Mouse (Mus musculus) intestine, embryonic 14.5 days (tissue): ENCODE data around the gene Gpr1. TPM values are rescaled to one million over a fixed set of nuclear protein-coding genes. Genes with fewer than 3 reads are reported as not detected.
"Not testable (repeated sequence)": the region's sequence is repeated elsewhere in the genome, so short reads cannot be mapped to it uniquely, and the experiment has no call there.

ENCODE experiments used
- ATAC-seq: fragments of 200-750 bp; cut with Nextera tagmentation; replicated peaks from 2 replicates; pipeline ENCODE4 v1.8.0; 2017; ENCODE audit warnings: low read depth, moderate number of reproducible peaks, moderate TSS enrichment, moderate library complexity; ENCODE audit not compliant: low FRiP score, low TSS enrichment
- DNase-seq: peaks from one replicate; pipeline ENCODE4 v3.0.0-alpha.2; 2018; ENCODE audit warnings: low spot score
- H3K27ac ChIP-seq: fragments of 300-500 bp; sonication (generic); 2 replicates; pipeline ENCODE4 v1.5.1; 2014; ENCODE audit warnings: low read depth, mild to moderate bottlenecking, control low read depth
- H3K27me3 ChIP-seq: fragments of 300-500 bp; sonication (generic); replicated peaks from 2 replicates; pipeline ENCODE4 v1.6.1; 2014; ENCODE audit warnings: low read length, control low read depth; ENCODE audit not compliant: control insufficient read depth, insufficient read depth
- H3K36me3 ChIP-seq: fragments of 300-500 bp; sonication (generic); 2 replicates; pipeline ENCODE4 v1.6.1; 2014; ENCODE audit warnings: low read length, control low read depth; ENCODE audit not compliant: control insufficient read depth, insufficient read depth
- H3K4me1 ChIP-seq: fragments of 300-500 bp; sonication (generic); replicated peaks from 2 replicates; pipeline ENCODE4 v1.6.1; 2014; ENCODE audit warnings: low read length, control low read depth, mixed read lengths; ENCODE audit not compliant: control insufficient read depth, insufficient read depth
- H3K4me2 ChIP-seq: fragments of 300-500 bp; sonication (generic); 2 replicates; pipeline ENCODE4 v1.6.1; 2014; ENCODE audit warnings: low read length
- H3K4me3 ChIP-seq: fragments of 300-500 bp; sonication (generic); 2 replicates; pipeline ENCODE4 v1.5.1; 2014; ENCODE audit warnings: low read depth, low read length, control low read depth, mixed read lengths
- H3K9ac ChIP-seq: fragments of 300-500 bp; sonication (generic); 2 replicates; pipeline ENCODE4 v1.6.1; 2014; ENCODE audit warnings: mild to moderate bottlenecking, low read length
- H3K9me3 ChIP-seq: fragments of 300-500 bp; sonication (generic); 2 replicates; pipeline ENCODE4 v1.6.1; 2016; ENCODE audit warnings: low read length, control low read depth; ENCODE audit not compliant: control insufficient read depth
- WGBS: fragments of 180-500 bp; shearing (Covaris S2); extraction: QIAGEN DNeasy Blood & Tissue Kit; methylation state at CpG from one replicate; pipeline ENCODE4 v1.1.7; 2014; 5-methylcytosine and 5-hydroxymethylcytosine counted together
- polyA plus RNA-seq: library from polyadenylated mRNA; unstranded; fragments of >200 nt; fragmentation: Nextera tagmentation; extraction: Ambion mirVana; gene quantifications from 2 replicates; pipeline ENCODE4 v1.2.1, GENCODE M21; 2014

The Gpr1 gene
- polyA plus RNA-seq, 1 experiment from 2014 or later: not detected

DNA sequence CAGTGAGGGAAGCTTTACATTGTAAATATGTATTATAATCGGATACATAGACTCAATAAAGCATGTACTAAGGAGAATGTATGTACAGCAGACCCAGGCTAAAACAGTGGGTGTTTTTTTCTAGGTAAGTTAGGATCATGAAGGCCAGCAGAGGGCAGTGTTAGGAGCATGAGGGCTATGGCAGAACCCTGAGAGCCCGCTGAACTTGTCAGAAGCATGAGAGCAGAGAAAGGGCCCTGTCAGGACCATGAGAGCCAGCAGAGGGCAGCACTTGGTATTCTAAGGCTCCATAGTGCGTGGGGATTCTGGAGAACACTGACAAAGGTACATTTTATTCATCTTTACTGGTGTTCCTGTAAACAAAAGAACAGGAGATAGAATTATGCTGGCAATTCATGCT is 33.3 kb downstream of the Gpr1 start:
- H3K9me3 ChIP-seq: no peaks in the 10 kb centered on the region
- ATAC-seq (peak; percentile 78), DNase-seq (peak; percentile 95)
- H3K4me1 ChIP-seq: peaks cover 11% of the 10 kb centered on the region
- no peak overlapping the region for H3K27ac ChIP-seq
- no peak overlapping the region for H3K4me2 ChIP-seq
- H3K4me3 ChIP-seq: no peak overlapping the region
- H3K9ac ChIP-seq: no peak overlapping the region
- peaks cover 29% of the 10 kb centered on the region for H3K36me3 ChIP-seq
- no peaks in the 10 kb centered on the region for H3K27me3 ChIP-seq
- WGBS: 4% methylated on average over 3 of the region's 3 CpGs

DNA sequence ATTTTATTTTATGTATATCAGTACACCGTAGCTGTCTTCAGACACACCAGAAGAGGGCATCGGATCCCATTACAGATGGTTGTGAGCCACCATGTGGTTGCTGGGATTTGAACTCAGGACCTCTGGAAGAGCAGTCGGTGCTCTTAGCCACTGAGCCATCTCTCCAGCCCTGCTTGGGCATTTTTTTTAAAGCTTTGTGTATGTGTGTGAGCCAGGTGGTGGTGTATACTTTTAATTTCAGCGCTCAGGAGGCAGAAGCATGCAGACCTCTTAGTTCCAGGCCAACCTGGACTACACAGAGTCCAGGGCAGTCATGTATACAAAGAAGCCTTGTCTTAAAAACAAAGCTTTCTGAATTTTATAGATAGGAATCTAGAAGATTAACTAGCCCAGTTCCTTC is 33.8 kb downstream of the Gpr1 start:
- not testable (repeated sequence) for H3K4me3 ChIP-seq, H3K9ac ChIP-seq, H3K9me3 ChIP-seq, H3K27me3 ChIP-seq, ATAC-seq, H3K27ac ChIP-seq, H3K4me2 ChIP-seq, DNase-seq
- H3K4me1 ChIP-seq: peaks cover 13% of the 10 kb centered on the region
- H3K36me3 ChIP-seq: peaks cover 29% of the 10 kb centered on the region
- WGBS: 67% methylated on average over 4 of the region's 4 CpGs

DNA sequence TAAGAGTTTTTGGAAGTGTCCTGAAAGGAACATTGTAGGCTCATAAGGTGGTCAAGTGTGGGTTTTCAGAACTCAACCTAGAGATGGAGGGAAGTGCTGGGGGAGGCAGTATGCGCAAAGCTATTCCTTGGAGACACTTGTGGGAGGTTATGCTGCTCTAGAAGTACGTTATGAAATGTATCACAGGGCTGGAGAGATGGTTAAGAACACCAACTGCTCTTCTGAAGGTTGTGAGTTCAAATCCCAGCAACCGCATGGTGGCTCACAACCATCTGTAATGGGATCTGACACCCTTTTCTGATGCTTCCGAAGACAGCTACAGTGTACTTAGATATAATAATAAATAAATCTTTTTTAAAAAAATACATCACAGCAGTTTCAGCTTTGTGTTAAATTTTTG is 34.2 kb downstream of the Gpr1 start:
- Histone ChIP-seq H3K4me3 (no peak overlapping the region), H3K4me2 (no peak overlapping the region), H3K4me1 (peaks cover 18% of the 10 kb centered on the region), H3K9ac (no peak overlapping the region), H3K27ac (no peak overlapping the region), H3K9me3 (no peaks in the 10 kb centered on the region), H3K27me3 (no peaks in the 10 kb centered on the region), H3K36me3 (peaks cover 29% of the 10 kb centered on the region)
- ATAC-seq: no peak
- no peak for DNase-seq
- WGBS: 91% methylated on average over 4 of the region's 4 CpGs

DNA sequence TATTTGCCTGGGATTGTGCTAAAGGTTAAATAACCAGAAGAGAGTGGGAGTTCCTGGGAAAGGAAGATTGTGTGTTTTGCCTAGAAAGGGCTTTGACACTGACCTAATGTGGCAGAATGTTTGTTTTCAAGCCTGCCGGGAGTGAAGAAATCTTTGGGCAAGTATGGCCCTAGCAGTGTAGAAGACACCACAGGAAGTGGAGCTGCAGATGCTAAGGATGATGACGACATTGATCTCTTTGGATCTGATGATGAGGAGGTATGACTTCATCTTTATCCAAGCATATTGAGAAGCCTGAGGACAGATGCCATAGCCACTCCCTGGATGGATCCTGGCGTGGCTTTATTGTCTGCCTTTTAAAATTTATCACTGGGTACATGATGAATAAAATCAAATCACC is 36.0 kb downstream of the Gpr1 start:
- Histone ChIP-seq H3K9me3 (no peaks in the 10 kb centered on the region), H3K9ac (no peak overlapping the region), H3K4me1 (peaks cover 22% of the 10 kb centered on the region), H3K36me3 (peaks cover 29% of the 10 kb centered on the region), H3K4me2 (peak overlapping the region; percentile 71), H3K4me3 (peak overlapping the region; percentile 93), H3K27ac (no peak overlapping the region), H3K27me3 (no peaks in the 10 kb centered on the region)
- DNase-seq (no peak), ATAC-seq (no peak)
- 72% methylated on average over 3 of the region's 3 CpGs for WGBS

DNA sequence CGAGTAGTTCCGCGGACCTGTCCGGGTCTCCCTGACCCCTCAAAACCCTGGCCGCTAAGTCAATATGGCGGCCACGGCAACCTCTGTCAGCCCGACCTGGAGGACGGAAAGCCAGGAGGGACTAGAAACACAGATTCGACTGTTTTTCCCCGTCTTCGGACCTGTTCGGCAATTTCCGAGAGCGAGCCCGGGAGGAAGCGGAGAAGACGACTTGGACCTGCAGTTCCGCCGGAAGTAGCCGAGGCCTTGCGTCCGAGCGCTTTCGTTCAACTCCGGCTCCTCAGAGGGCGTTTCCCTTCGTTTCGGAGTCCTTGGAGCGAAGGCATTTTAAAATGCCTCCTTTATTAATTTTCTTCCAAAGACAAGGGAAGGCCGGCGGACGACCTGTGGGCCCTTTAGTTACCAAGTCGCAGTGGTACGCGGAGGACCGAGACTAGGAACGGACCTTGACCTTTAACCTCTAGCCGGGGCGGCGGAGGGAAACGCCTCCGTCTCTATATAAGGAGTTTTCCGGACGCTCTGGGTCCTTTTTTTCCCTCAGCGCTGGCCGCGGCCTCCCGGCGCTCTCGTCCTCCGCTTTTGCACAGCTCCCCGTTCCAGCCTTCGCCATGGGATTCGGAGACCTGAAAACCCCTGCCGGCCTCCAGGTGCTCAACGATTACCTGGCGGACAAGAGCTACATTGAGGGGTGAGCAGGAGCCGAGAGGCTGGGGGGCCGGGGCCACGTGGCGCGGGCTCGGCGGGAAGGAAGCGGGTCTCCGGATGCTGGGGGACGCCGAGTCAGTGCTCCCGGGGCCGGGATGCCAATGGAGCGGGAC is 37.5 kb downstream of the Gpr1 start, which contains the start of the genes Eef1b2 and Ndufs1:
Gene Eef1b2 (plus strand): TSS at position 222 of the 818 bp plus-strand sequence.
Gene Ndufs1 (minus strand): TSS at position 230 of the 818 bp plus-strand sequence.
- Histone ChIP-seq H3K9ac (peak within 1 kb of the TSS; percentile 92), H3K27me3 (no peaks in the 10 kb centered on the region), H3K36me3 (peaks cover 33% of the 10 kb centered on the region), H3K4me2 (peak within 1 kb of the TSS; percentile 94), H3K4me3 (peak within 1 kb of the TSS; percentile 93), H3K9me3 (no peaks in the 10 kb centered on the region), H3K27ac (peak within 1 kb of the TSS; percentile 86), H3K4me1 (peaks cover 22% of the 10 kb centered on the region)
- under 1% methylated on average over 72 of the region's 72 CpGs for WGBS
- DNase-seq (peak; percentile 97), ATAC-seq (peak; percentile 90)

DNA sequence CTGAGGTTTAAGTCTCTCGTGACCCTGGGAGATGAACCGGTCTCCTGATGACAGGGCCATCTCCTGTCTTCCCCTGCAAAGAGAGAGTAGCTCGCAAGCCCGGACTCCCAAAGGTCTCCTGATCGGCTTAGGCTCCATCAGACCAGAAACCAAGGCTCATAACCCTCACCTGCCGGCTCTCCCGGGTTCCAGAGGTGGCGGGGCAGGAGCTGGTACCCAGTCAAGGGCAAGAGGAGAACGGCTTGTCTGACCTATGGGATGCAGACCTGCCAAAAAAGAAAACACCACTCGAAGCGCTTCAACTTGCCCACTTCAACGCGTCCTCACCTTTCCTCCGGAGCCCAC is 38.1 kb downstream of the Gpr1 start:
- H3K9ac ChIP-seq: peak overlapping the region; percentile 92
- H3K4me3 ChIP-seq: peak overlapping the region; percentile 93
- H3K27ac ChIP-seq: peak overlapping the region; percentile 86
- 0% methylated on average over 14 of the region's 14 CpGs for WGBS
- no peaks in the 10 kb centered on the region for H3K9me3 ChIP-seq
- H3K36me3 ChIP-seq: peaks cover 34% of the 10 kb centered on the region
- ATAC-seq (peak; percentile 29), DNase-seq (no peak)
- H3K4me2 ChIP-seq: peak overlapping the region; percentile 94
- no peaks in the 10 kb centered on the region for H3K27me3 ChIP-seq
- H3K4me1 ChIP-seq: peaks cover 22% of the 10 kb centered on the region

DNA sequence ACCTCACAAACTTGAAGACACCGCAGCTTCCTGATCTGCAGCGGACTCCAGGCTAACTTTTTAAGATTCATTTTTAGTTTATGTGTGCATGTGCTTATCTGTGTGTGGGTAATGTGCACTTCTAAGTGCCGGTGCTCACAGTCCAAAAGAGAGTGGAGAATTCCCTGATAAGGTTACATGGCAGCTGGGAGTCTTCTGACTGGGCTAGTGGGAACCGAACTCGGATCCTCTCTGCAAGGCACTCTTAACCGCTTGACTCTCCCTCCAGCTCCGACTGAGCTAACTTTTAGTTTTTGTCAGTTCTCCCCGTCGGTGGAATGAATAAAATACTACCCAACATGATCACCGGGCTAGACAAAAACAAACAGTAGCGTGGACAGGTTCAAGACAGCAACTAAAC is 38.5 kb downstream of the Gpr1 start:
- Histone ChIP-seq H3K4me2 (peak overlapping the region; percentile 94), H3K9ac (peak overlapping the region; percentile 92), H3K36me3 (peaks cover 37% of the 10 kb centered on the region), H3K4me1 (peaks cover 22% of the 10 kb centered on the region), H3K4me3 (peak overlapping the region; percentile 93), H3K27ac (peak overlapping the region; percentile 86; the same call in 1 of the 2 replicates), H3K9me3 (no peaks in the 10 kb centered on the region), H3K27me3 (no peaks in the 10 kb centered on the region)
- no peak for ATAC-seq
- no peak for DNase-seq
- 7% methylated on average over 11 of the region's 11 CpGs for WGBS

DNA sequence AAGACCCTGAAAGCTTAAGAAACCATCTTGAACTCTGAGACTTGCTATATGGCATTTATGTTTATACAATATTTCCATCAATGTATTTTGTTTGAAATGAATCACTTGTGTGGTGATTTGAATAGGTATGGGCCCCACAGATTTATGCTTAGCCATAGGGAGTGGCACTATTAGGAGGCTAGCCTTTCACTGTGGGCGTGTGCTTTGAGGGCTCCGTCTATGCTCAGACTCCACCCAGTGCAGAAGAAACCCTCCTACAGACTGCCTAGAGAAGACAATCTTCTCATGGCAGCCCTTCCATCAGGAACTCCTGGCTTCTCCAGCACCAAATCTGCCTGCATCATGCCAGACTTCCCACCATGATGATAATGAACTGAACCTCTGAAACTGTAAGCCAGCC is 45.7 kb downstream of the Gpr1 start:
- DNase-seq (no peak), ATAC-seq (no peak)
- Histone ChIP-seq H3K4me3 (no peak overlapping the region), H3K4me1 (no peaks in the 10 kb centered on the region), H3K27ac (no peak overlapping the region), H3K4me2 (no peak overlapping the region), H3K36me3 (peaks cover 76% of the 10 kb centered on the region), H3K9me3 (no peaks in the 10 kb centered on the region), H3K9ac (no peak overlapping the region), H3K27me3 (no peaks in the 10 kb centered on the region)
- WGBS: 86% methylated on average over 2 of the region's 2 CpGs

DNA sequence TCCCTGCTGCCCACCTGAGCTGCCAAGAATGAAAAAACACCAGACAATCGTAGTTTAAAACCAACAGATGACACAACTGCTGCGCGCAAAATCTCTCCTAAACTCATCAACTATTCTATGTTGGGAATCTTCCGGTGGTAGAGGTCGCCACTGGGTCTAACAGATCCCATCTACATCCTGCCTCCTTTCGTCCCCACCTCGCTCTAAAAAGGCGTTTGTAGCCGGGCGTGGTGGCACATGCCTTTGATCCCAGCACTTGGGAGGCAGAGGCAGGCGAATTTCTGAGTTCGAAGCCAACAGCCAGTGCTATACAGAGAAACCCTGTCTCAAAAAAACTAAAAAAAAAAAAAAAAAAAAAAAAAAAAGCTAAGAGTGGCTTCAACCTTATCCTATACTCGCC is 74.1 kb downstream of the Gpr1 start:
- H3K36me3 ChIP-seq: peaks cover 44% of the 10 kb centered on the region
- WGBS: 92% methylated on average over 13 of the region's 13 CpGs

More for the DNA sequence above, 74.1 kb downstream of the Gpr1 start:
- H3K4me2 ChIP-seq: no peak overlapping the region
- no peak overlapping the region for H3K4me3 ChIP-seq
- no peak overlapping the region for H3K9ac ChIP-seq
- no peaks in the 10 kb centered on the region for H3K9me3 ChIP-seq
- H3K27me3 ChIP-seq: no peaks in the 10 kb centered on the region
- no peaks in the 10 kb centered on the region for H3K4me1 ChIP-seq
- no peak overlapping the region for H3K27ac ChIP-seq
- DNase-seq (no peak), ATAC-seq (no peak)
